Mouse (Mus musculus): Measurements from ENCODE around the gene Oaz2. TPM values are rescaled to one million over a fixed set of nuclear protein-coding genes. Genes with fewer than 3 reads are reported as not detected.
"Not testable (repeated sequence)": the region's sequence is repeated elsewhere in the genome, so short reads cannot be mapped to it uniquely, and the experiment has no call there.

Oaz2 gene
- total RNA-seq, 2 experiments from 2014 or later, result 199 to 204 TPM

DNA sequence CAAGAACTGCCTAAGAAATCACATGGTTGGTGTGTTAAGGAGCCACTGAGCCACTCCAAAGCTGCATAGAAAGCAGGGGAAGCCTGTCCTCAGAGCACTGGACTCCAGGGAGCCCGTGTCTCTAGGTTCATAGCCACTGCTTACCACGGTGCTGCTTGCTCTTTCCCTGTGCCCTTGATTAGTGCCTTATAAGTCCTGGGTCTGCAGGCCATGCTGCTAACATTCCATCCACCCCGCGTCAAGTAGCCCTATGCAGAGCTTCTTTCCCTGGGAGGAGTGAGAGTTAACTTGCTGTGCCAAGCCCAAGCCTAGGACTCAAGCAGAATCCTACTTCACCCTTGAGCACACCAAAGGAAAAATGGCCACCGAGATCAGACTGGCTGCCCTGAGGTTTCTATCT, 28.7 kb upstream of the Oaz2 start:
- no peak for TF ChIP-seq CTCF (conservative IDR thresholded peaks at IDR 0.05)
- H3K4me3 ChIP-seq, result no peak overlapping the region

DNA sequence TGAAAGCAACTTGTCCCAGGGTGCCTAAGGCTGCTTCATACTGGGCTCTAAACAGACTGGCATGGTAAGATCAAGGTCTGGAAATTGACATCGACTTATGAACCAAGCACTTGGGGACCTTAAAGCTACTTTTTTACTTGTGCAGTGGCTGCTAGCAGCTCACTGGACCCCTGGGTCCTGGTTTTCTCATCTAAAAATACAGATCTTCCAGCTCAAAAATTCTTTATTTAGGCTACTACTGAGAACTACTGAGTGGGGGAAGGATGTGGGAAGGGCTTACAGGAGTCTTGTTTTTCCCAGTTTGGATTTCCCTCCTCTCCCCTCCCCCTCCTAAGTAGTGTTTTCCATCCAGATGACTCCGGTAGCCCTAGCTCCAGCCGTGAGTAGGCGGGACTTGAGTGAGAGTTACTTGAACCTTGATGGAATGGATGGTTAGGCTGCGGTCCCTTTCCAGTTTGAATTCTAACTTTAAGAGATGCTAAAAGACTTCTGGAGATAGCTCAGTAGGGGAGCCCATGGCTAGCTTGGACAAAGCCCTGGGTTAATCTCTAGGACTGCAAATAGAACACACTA, 26.9 kb upstream of the Oaz2 start:
- no peak for DNase-seq (ENCODE audit: low spot score in 2 of 2)

More for the DNA sequence above, 28.7 kb upstream of the Oaz2 start:
- no peak overlapping the region for H3K27ac ChIP-seq
- DNase-seq (ENCODE audit: low spot score in 2 of 2), result no peak

DNA sequence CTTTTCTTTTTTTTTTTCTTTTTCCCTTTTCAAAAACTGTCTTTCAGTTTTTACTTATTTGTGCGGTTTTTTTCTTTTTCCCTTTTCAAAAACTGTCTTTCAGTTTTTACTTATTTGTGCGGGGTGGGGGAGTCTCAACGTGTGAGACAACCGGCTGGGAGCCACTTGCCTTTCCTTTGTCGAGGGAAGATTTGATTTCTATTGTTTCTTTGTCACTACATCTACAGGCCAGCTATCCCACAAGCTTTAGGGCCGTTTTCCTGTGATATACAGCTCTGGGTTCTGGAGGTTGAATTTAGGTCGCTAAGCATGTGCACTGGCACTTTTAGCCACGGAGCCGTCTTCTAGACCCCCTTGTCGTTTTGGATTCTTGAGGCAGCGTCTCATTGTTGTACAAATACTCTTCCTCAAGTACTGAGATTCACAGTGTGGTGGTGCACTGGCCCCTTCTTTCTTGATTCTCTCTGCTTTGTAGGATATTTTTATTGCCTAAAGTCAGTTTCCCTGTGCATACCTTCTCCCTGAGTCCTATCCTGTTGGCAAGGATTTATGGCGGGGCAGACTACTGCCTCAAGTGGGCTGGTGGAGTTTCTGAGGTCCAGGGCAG, 26.3 kb upstream of the Oaz2 start:
- no peak overlapping the region for H3K4me3 ChIP-seq
- TF ChIP-seq CTCF (conservative IDR thresholded peaks at IDR 0.05), result no peak
- no peak for DNase-seq (ENCODE audit: low spot score in 2 of 2)
- H3K27ac ChIP-seq, result no peak overlapping the region

More for the DNA sequence above, 26.9 kb upstream of the Oaz2 start:
- H3K4me3 ChIP-seq, result no peak overlapping the region
- H3K27ac ChIP-seq, result no peak overlapping the region
- no peak for TF ChIP-seq CTCF (conservative IDR thresholded peaks at IDR 0.05)

DNA sequence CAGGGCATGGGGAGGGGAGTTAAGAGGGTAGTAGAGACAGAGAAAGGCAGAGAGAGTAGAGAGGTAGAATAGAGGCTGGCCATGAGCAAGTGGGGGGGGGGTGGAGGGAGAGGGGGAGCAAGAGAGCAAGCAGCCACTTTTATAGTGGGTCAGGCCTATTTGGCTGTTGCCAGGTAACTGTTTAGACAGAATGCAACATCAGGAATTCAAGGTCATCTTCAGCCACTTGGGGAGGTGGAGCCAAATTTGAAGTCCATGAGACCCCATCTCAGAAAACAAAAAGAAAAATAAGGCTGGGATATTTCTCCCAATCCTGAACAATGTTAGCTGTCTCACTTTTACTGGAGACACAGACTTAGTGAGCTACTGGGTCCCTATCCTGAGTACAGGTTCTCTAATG, 25.3 kb upstream of the Oaz2 start:
- Histone ChIP-seq H3K4me3 (no peak overlapping the region), H3K27ac (no peak overlapping the region)
- no peak for DNase-seq (ENCODE audit: low spot score in 2 of 2)
- no peak for TF ChIP-seq CTCF (conservative IDR thresholded peaks at IDR 0.05)

DNA sequence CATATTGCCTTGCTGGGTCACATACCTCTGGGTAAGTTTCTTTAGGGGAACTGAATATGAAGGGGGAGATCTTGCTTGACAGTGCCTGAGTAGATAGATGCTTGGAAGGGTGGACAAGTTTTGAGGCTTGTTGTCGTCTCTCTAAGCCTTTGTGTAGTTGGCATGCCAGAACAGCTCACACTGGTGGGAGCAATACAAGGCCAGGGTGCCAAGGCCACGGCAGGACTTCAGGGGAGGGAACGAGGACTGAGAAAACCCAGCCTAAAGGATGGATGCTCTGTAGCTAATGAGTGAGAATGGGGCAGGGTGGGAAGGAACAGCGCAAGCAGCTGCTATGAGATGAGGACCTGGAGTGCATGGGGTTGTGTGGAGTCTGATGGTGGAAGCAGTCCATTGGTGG, 22.8 kb upstream of the Oaz2 start:
- no peak for DNase-seq (ENCODE audit: low spot score in 2 of 2)
- no peak for TF ChIP-seq CTCF (conservative IDR thresholded peaks at IDR 0.05)
- H3K27ac ChIP-seq, result no peak overlapping the region
- H3K4me3 ChIP-seq, result no peak overlapping the region

DNA sequence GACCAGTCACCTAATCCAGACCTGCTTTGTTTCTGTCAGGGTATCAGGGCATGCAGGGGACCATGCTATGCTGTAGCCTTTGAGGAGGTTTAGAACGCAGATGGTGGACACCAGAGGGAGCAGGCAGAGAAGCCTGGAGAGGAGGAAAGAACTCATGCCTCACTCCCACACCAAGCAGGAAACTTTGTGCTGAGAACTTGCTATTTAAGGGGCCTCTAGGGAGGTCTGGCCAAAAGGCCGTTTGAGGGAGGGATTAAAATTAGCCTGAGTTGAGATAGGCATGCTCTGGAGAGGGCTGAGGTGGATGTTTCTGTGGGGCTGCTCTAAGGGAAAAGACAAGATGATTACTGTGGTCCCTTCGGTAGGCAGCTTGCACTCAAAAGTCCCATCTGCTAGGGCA, 21.8 kb upstream of the Oaz2 start:
- no peak overlapping the region for H3K4me3 ChIP-seq

DNA sequence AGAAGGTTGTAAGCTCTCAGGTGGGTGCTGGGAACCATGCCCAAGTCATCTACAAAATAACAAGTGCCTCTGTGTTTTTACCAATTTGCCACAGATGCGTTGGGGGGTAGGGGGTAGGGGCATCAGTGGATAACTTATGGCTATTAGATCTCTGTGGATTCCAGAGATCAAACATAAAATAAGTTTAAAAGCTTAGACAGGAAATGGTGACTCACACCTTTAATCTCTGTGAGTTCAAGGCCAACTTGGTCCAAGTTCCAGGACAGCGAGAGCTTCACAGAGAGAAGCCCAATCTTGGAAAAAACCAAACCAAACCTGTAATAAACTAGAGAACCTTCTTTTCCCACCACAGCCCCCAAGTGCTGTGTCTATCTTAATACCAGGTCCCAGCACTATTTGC, 21.0 kb upstream of the Oaz2 start:
- Histone ChIP-seq H3K27ac (no peak overlapping the region), H3K4me3 (no peak overlapping the region)
- DNase-seq (ENCODE audit: low spot score in 2 of 2), result no peak
- no peak for TF ChIP-seq CTCF (conservative IDR thresholded peaks at IDR 0.05)

More for the DNA sequence above, 21.8 kb upstream of the Oaz2 start:
- no peak overlapping the region for H3K27ac ChIP-seq
- DNase-seq (ENCODE audit: low spot score in 2 of 2), result no peak
- TF ChIP-seq CTCF (conservative IDR thresholded peaks at IDR 0.05), result no peak

DNA sequence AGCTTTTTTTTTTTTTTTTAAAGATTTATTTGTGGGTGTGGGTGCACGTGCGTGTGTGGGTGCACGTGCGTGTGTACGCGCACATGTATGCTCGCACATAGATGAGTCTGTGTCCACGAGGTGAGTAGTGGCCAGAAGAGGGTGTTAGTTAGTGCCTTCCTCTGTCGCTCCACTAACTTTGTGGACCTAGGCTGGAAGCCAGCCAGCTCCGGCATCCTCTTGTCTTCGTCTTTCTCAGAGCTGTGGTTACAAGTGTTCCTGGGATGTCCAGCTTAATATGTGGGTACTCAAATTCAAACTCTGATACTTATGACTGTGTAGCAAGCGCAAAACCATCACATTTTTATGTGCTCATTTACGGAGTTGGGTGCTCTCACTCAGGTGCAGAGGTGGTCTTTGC, 19.1 kb upstream of the Oaz2 start:
- no peak for DNase-seq (ENCODE audit: low spot score in 2 of 2)
- Histone ChIP-seq H3K4me3 (no peak overlapping the region), H3K27ac (no peak overlapping the region)
- TF ChIP-seq CTCF (conservative IDR thresholded peaks at IDR 0.05), result no peak

DNA sequence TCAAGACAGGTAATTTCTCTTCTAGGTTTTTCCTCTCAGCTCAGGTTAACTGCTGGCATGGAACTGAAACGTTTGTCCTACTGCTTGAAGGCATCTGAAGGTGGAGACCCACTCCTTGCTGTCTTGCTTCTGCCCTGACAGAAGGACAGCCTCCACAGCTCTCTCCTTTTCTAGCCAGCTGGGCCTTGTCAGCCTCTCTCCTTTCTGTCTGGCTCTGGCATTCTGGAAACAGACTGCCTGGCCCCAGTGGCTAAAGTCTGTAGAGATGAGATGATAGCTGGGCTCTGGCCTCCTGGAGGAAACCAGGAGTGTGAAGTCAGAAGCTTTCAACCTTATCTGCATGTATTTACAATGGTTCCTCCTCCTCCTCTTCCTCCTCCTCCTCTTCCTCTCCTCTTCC, 17.8 kb upstream of the Oaz2 start:
- DNase-seq (ENCODE audit: low spot score in 2 of 2), result no peak
- Histone ChIP-seq H3K27ac (no peak overlapping the region), H3K4me3 (no peak overlapping the region)
- no peak for TF ChIP-seq CTCF (conservative IDR thresholded peaks at IDR 0.05)

DNA sequence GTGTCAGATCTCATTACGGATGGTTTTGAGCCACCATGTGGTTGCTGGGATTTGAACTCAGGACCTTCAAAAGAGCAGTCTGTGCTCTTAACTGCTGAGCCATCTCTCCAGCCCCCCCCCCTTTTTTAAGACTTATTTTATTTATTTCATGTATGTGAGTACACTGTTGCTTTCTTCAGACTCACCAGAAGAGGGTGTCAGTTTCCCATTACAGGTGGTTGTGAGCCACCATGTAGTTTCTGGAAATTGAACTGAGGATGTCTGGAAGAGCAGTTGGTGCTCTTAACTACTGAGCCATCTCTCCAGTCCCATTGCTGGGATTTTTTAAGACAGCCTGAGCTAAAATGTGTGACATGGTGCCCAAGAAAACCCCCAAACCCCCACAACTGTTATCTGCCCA, 15.8 kb upstream of the Oaz2 start:
- not testable (repeated sequence) for DNase-seq (ENCODE audit: low spot score in 2 of 2); H3K27ac ChIP-seq; H3K4me3 ChIP-seq
- peak; percentile 54 for TF ChIP-seq CTCF (conservative IDR thresholded peaks at IDR 0.05)

DNA sequence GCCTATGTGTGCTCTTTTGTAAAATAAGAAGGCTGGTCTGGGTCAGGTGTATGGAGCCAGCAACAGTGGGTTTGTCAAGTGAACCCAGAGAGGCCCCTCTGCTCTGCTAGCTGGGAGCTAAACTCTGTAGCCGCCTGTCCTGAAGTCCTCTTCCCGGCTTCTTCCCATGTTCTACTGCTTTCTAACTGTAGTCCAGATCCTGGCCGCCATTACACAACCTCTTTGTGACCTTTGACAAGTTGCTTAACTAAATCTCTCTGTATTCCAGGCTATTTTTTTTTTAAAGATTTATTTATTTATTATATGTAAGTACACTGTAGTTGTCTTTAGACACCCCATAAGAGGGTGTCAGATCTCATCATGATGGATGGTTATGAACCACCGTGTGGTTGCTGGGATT, 14.1 kb upstream of the Oaz2 start:
- no peak for DNase-seq (ENCODE audit: low spot score in 2 of 2)
- no peak for TF ChIP-seq CTCF (conservative IDR thresholded peaks at IDR 0.05)
- no peak overlapping the region for H3K27ac ChIP-seq
- H3K4me3 ChIP-seq, result no peak overlapping the region

DNA sequence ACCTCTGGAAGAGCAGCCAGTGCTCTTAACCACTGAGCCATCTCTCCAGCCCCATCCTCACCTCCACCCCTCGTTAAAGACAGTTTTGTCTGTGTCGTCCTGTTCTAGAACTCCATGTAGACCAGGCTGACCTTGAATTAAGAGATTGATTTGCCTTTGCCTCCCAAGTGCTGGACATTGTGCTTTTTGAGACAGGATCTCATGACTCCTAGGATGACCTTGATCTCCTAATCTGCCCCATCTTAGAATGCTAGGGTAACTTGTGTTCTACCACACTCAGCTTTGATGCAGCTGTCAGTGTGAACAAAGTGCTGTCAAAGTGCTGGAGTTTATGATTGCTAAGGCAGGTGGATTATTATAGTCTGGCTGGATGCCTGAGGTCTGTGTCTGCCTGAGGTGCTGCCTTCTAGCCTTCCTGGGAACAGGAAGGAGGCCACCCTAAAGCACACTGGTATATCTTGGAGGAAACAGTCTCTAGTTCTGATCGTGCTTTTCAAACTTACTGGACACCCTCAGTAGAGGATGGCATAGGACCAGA, 13.0 kb upstream of the Oaz2 start:
- Histone ChIP-seq H3K4me3 (no peak overlapping the region), H3K27ac (no peak overlapping the region)
- no peak for DNase-seq (ENCODE audit: low spot score in 2 of 2)
- no peak for TF ChIP-seq CTCF (conservative IDR thresholded peaks at IDR 0.05)

DNA sequence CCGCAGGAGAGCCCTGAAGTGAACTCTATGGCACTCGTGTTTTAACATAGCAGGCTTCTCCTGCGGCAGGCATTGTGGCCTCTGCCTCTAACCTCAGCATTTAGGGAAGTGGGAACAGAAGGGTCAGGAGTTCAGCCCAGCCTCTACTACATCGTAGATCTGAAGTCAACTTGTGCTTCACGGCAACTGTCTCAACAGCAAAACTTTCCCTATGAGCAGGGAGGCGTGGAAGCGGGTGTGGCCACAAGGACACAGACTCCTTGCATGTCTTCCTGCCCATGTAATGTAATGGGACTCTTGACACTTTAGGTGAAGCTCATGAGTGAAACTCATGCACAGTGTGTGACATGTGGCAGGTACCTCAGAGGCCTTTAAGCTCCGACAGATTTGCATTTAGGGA, 12.3 kb upstream of the Oaz2 start:
- Histone ChIP-seq H3K27ac (no peak overlapping the region), H3K4me3 (no peak overlapping the region)
- no peak for DNase-seq (ENCODE audit: low spot score in 2 of 2)
- TF ChIP-seq CTCF (conservative IDR thresholded peaks at IDR 0.05), result no peak

DNA sequence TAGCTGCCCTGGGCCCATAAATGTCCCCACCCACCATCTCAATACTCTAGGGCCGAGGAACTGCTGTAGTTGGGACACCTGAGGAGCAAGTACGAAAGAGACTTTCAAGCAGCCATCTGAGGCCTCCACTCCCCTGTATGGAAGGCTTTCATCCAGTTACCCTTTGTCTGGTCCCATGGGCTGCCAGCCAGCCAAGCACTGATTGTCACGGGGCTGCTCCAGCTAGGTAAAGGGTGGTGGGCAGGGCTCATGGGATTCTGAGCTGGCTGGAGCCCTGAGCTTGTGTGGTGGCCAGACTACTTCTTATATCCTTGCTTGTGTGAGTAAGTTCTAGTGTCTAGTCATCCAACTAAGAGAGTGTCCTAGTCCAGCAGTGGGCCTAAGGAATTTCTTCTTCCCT, 10.6 kb upstream of the Oaz2 start:
- Histone ChIP-seq H3K27ac (no peak overlapping the region), H3K4me3 (no peak overlapping the region)
- no peak for DNase-seq (ENCODE audit: low spot score in 2 of 2)
- TF ChIP-seq CTCF (conservative IDR thresholded peaks at IDR 0.05), result no peak
